Mouse (Mus musculus) embryonic facial prominence, embryonic 14.5 days (tissue): ENCODE results near the gene Nkain2. TPM values are rescaled to one million over a fixed set of nuclear protein-coding genes. Genes with fewer than 3 reads are reported as not detected.
"Not testable (repeated sequence)": the region's sequence is repeated elsewhere in the genome, so short reads cannot be mapped to it uniquely, and the experiment has no call there.

Source experiments
- ATAC-seq: fragments of 200-750 bp; cut with Nextera tagmentation; 2 replicates; pipeline ENCODE4 v1.8.0; 2017; ENCODE audit warnings: low read depth, moderate number of reproducible peaks, moderate TSS enrichment
- DNase-seq: peaks from one replicate; pipeline ENCODE4 v3.0.0-alpha.2; 2015; ENCODE audit warnings: low spot score
- H3K27ac ChIP-seq: fragments of 300-500 bp; sonication (generic); replicated peaks from 2 replicates; pipeline ENCODE4 v1.5.1; 2014; ENCODE audit warnings: low read depth, mild to moderate bottlenecking, low read length, moderate library complexity
- H3K27me3 ChIP-seq: fragments of 300-500 bp; sonication (generic); replicated peaks from 2 replicates; pipeline ENCODE4 v1.6.1; 2014; ENCODE audit warnings: low read length; ENCODE audit not compliant: control insufficient read depth, insufficient read depth
- H3K36me3 ChIP-seq: fragments of 300-500 bp; sonication (generic); 2 replicates; pipeline ENCODE4 v1.6.1; 2014; ENCODE audit warnings: low read length, mixed read lengths; ENCODE audit not compliant: control insufficient read depth, insufficient read depth
- H3K4me1 ChIP-seq: fragments of 300-500 bp; sonication (generic); 2 replicates; pipeline ENCODE4 v1.6.1; 2014; ENCODE audit warnings: antibody characterized with exemption, low read length; ENCODE audit not compliant: control insufficient read depth, insufficient read depth
- H3K4me2 ChIP-seq: fragments of 300-500 bp; sonication (generic); 2 replicates; pipeline ENCODE4 v1.6.1; 2014; ENCODE audit warnings: low read depth, mild to moderate bottlenecking, low read length, moderate library complexity, mixed read lengths
- H3K4me3 ChIP-seq: fragments of 300-500 bp; sonication (generic); 2 replicates; pipeline ENCODE4 v1.5.1; 2014; ENCODE audit warnings: low read depth, mild to moderate bottlenecking, low read length
- H3K9ac ChIP-seq: fragments of 300-500 bp; sonication (generic); 2 replicates; pipeline ENCODE4 v1.6.1; 2014; ENCODE audit warnings: low read depth, mild to moderate bottlenecking, low read length, moderate library complexity, mixed read lengths
- H3K9me3 ChIP-seq: fragments of 300-500 bp; sonication (generic); 2 replicates; pipeline ENCODE4 v1.6.1; 2016; ENCODE audit warnings: low read length; ENCODE audit not compliant: control insufficient read depth
- WGBS: fragments of 180-500 bp; shearing (Covaris S2); extraction: QIAGEN DNeasy Blood & Tissue Kit; methylation state at CpG from one replicate; pipeline ENCODE4 v1.1.7; 2014; 5-methylcytosine and 5-hydroxymethylcytosine counted together
- polyA plus RNA-seq: library from polyadenylated mRNA; unstranded; fragments of >200 nt; fragmentation: Nextera tagmentation; extraction: Ambion mirVana; gene quantifications from 2 replicates; pipeline ENCODE4 v1.2.1, GENCODE M21; 2014

Gene Nkain2
- polyA plus RNA-seq, 1 experiment from 2014 or later = 1.6 TPM

DNA sequence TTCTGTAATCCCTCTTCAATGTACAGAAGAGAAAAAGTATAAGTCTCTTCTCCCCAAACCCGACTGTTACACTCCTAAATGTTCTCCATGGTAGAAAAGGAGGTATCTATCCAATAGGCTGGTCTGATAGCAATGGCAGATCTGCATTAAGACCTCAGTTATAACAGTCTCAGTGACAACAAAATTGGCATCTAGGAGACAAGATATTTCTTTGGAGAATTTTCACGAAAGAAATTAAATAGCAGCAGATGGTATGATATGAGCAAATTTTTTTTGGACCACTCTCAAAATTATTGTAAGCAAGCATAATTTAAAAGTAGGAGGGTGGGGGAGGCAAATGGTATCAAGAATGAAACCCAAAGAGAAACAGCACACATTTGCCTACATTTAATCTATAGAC, 94.0 kb downstream of the Nkain2 start:
- no peaks in the 10 kb centered on the region for H3K27me3 ChIP-seq
- no peaks in the 10 kb centered on the region for H3K9me3 ChIP-seq
- no peak overlapping the region for H3K4me2 ChIP-seq
- H3K4me1 ChIP-seq = no peaks in the 10 kb centered on the region
- 62% methylated on average over 2 of the region's 2 CpGs for WGBS
- no peaks in the 10 kb centered on the region for H3K36me3 ChIP-seq
- H3K4me3 ChIP-seq = no peak overlapping the region
- no peak overlapping the region for H3K9ac ChIP-seq
- ATAC-seq (no peak), DNase-seq (no peak)
- no peak overlapping the region for H3K27ac ChIP-seq

DNA sequence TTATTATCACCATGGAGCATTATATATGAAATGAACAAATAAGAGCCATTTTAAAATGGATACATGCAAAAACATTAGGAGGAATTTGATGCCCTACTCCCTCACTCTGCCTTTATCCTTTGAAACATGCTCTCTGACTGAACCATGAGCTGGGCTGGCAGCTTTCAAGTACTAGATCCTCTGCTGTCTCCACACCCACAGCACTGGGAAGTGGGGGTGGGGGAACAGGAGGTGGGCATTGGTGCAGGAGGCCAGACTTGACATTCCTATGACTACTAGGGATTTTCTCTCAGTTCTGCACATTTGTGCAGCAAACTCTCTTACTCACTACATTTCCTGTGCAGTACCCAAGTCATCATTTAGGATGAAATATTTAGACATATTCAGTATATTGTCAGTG, 99.7 kb downstream of the Nkain2 start:
- no peaks in the 10 kb centered on the region for H3K4me1 ChIP-seq
- no peak for DNase-seq
- no peak overlapping the region for H3K9ac ChIP-seq
- no peak overlapping the region for H3K4me2 ChIP-seq
- no peaks in the 10 kb centered on the region for H3K36me3 ChIP-seq
- no peak overlapping the region for H3K27ac ChIP-seq
- no peaks in the 10 kb centered on the region for H3K27me3 ChIP-seq
- no peak for ATAC-seq
- no peaks in the 10 kb centered on the region for H3K9me3 ChIP-seq
- no peak overlapping the region for H3K4me3 ChIP-seq

DNA sequence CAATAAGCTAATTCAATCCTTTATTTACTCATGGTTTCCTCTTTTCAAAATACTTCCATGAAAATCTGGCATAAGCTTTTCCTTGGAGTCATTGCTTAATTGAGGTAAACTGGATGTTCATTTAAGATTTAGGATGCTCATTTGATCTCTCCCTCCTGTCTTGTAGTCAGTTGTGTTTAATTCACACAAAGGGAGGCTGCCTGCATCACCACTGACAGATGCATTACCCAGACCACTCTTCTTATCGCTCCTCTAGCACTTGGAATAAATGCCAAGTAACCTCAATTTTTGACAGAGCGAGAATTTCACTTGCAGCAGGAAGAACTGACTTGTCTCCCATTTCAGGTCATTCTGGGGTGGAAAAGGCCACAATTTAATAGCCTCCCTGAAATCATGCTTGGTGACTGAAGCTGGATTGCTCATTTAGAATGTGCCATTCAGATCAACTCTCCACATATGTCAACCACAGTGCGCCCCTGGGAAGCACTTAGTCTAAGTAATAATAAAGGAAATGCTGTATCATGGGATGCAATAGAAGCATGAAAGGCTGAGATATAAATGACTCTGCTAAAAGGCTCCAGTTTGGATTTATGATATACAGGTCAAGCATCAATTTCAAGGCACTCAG, 107.4 kb downstream of the Nkain2 start:
- WGBS = 82% methylated on average over 3 of the region's 3 CpGs
- no peak overlapping the region for H3K4me3 ChIP-seq

DNA sequence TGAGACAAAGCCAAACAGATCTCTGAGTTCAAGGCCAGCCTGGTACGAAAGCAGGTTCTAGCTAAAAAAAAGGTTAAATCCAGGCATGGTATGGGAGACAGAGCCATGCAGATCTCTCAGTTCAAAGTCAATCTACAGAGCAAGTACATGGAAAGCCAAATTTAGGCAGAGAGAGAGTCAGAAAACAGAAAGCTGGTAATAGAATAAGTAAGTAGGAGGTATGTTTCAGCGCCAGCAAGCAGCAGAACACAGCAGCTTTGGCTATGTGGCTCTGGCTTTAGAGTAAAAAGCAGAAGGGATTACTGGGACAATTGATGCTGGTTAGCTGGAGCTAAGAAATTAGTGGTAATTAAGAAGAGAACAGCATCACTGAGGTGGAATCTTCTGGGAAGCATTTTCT, 151.3 kb downstream of the Nkain2 start:
- DNase-seq (no peak), ATAC-seq (no peak)
- Histone ChIP-seq H3K9ac (no peak overlapping the region), H3K4me2 (no peak overlapping the region), H3K27ac (no peak overlapping the region), H3K36me3 (no peaks in the 10 kb centered on the region), H3K27me3 (no peaks in the 10 kb centered on the region), H3K9me3 (no peaks in the 10 kb centered on the region), H3K4me1 (no peaks in the 10 kb centered on the region), H3K4me3 (no peak overlapping the region)
- 74% methylated on average over 2 of the region's 2 CpGs for WGBS

More for the DNA sequence above, 107.4 kb downstream of the Nkain2 start:
- no peaks in the 10 kb centered on the region for H3K27me3 ChIP-seq
- DNase-seq = no peak
- no peak overlapping the region for H3K9ac ChIP-seq
- ATAC-seq = no peak
- no peaks in the 10 kb centered on the region for H3K9me3 ChIP-seq
- H3K4me1 ChIP-seq = no peaks in the 10 kb centered on the region
- no peak overlapping the region for H3K27ac ChIP-seq
- H3K36me3 ChIP-seq = no peaks in the 10 kb centered on the region
- H3K4me2 ChIP-seq = no peak overlapping the region

DNA sequence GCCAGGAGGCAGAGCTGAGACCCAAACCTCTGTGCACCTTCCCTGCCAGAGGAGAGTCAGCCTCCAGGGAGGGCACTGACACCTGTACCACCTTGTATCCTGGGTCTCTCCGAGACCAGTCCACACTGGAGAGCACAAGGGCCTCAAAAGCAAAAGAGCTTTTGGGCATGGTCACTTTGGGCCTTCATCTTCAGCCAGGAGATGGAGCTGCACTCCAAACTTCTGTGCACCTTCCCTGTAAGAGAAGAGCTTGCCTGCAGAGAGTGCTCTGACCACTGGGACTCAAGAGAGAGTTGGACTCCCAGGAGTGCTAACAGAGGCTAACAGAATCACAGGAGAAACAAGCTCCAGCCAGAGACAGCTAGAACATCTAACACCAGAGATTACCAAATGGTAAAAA, 183.7 kb downstream of the Nkain2 start:
- not testable (repeated sequence) for DNase-seq, H3K9me3 ChIP-seq
- 87% methylated on average over 1 of the region's 1 CpGs for WGBS

DNA sequence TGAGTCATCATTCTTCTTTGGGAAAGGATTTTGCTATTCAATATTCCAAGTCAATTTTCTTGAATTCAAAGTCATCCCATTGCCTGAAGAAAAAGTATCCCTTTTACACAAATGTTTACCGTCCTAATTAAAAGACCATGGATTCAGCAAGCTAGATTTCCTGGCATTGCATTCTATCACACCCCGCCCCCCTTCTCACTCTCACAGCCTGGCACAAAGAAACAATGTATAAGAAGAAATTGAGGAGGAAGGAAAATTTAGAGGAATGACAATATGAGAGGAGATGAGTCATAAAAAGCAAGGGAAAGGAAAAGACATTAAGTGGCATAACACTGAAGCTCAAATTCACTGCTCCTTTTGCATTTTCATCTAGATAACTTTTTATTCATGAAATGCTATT, 193.6 kb downstream of the Nkain2 start:
- H3K4me2 ChIP-seq = no peak overlapping the region
- WGBS = 80% methylated on average over 2 of the region's 2 CpGs
- no peaks in the 10 kb centered on the region for H3K4me1 ChIP-seq
- DNase-seq = no peak
- no peaks in the 10 kb centered on the region for H3K9me3 ChIP-seq
- H3K9ac ChIP-seq = no peak overlapping the region
- H3K4me3 ChIP-seq = no peak overlapping the region
- H3K27ac ChIP-seq = no peak overlapping the region
- H3K36me3 ChIP-seq = no peaks in the 10 kb centered on the region
- no peaks in the 10 kb centered on the region for H3K27me3 ChIP-seq
- no peak for ATAC-seq

More for the DNA sequence above, 183.7 kb downstream of the Nkain2 start:
- ATAC-seq, H3K9ac ChIP-seq, H3K27ac ChIP-seq, H3K4me3 ChIP-seq, H3K36me3 ChIP-seq, H3K4me1 ChIP-seq, H3K4me2 ChIP-seq, H3K27me3 ChIP-seq: not testable (repeated sequence)

DNA sequence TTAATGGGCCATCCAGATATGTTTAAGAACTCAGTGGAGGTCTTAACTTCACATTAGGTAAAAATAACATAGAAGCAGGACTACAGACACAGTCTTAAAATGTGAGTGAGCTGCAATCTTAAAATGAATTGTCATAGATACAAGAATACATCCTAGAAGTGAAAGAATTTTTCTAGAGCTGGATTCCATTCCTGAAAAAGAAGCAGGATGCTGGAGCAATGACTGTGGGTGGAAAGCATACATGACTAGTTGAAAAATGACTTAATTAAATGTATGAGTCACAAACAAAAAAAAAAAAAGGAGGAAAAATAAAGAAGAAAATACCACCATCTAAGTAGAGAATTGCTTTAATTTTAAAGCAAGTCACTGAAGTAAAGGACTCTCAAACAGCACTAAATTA, 205.7 kb downstream of the Nkain2 start:
- H3K9me3 ChIP-seq = no peaks in the 10 kb centered on the region
- H3K9ac ChIP-seq = no peak overlapping the region
- ATAC-seq (no peak), DNase-seq (no peak)
- no peak overlapping the region for H3K4me3 ChIP-seq
- H3K4me2 ChIP-seq = no peak overlapping the region
- no peaks in the 10 kb centered on the region for H3K4me1 ChIP-seq
- no peak overlapping the region for H3K27ac ChIP-seq
- no peaks in the 10 kb centered on the region for H3K36me3 ChIP-seq
- no peaks in the 10 kb centered on the region for H3K27me3 ChIP-seq

DNA sequence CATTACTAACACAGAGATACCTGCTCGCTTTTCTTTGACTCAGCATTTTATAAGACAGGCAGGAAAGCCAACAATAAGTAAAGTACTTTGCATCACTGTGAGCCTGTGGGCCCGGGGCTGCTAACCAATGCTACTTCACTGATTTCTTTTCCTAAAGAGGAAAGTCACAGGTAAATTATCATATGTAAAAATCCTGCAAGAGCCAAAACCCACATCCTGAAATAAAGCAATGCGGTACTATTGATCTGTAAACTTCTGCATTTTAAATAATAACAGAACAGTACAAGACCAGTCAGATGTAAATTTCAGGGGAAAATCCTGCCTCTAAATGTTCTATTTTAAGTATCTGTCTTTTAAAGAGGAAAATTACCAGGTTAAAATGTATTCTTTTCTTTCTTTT, 250.0 kb downstream of the Nkain2 start:
- Histone ChIP-seq H3K4me1 (no peaks in the 10 kb centered on the region), H3K27me3 (no peaks in the 10 kb centered on the region), H3K9ac (no peak overlapping the region), H3K9me3 (no peaks in the 10 kb centered on the region), H3K4me3 (no peak overlapping the region), H3K36me3 (no peaks in the 10 kb centered on the region), H3K27ac (no peak overlapping the region), H3K4me2 (no peak overlapping the region)
- 64% methylated on average over 3 of the region's 3 CpGs for WGBS
- no peak for DNase-seq
- no peak for ATAC-seq

DNA sequence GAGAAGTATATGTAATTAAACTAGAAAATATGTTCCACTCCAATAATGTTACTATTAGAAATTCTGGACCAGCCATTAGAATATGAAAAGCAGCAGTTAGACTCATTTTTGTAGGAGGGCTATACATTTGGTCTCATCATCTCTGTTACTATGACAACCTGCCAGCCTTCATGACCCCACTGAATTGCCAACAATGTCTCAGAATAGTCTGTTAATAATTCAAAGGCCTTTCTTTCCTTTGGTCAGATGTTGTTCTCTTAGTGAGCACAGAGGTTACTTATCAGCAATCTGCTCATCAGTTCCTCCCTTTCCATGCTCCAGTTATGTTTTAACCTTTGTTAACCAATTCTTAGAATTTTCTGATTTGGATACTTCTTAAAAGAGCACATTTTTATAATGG, 251.1 kb downstream of the Nkain2 start:
- H3K27ac ChIP-seq = no peak overlapping the region
- no peaks in the 10 kb centered on the region for H3K27me3 ChIP-seq
- no peaks in the 10 kb centered on the region for H3K4me1 ChIP-seq
- no peak overlapping the region for H3K4me2 ChIP-seq
- no peak for ATAC-seq
- H3K9ac ChIP-seq = no peak overlapping the region
- H3K9me3 ChIP-seq = no peaks in the 10 kb centered on the region
- H3K36me3 ChIP-seq = no peaks in the 10 kb centered on the region
- H3K4me3 ChIP-seq = no peak overlapping the region
- no peak for DNase-seq
